ENCODE assay signal across 28 mouse cellular contexts in genomic region chr12:82196213-82196612, GRCm38 (mm10). TPM values are rescaled to one million over a fixed set of nuclear protein-coding genes. Genes with fewer than 3 reads are reported as not detected.
DNase-seq lines count a peak whose midpoint lies in the region; ATAC-seq and TF ChIP-seq lines count a peak whose summit lies in the region.
"Had no signal": no experiment of that assay in that cellular context is flagged by ENCODE, and none has a peak within 500 bp of the region (broad histone marks: within the 10 kb centered on the region; RNA-seq: fewer than 3 reads in every experiment).

No protein-coding gene starts in this region.

- no peaks in the 10 kb centered on the region for H3K9me3 ChIP-seq in forebrain, embryonic 15.5 days
- no peaks in the 10 kb centered on the region for H3K9me3 ChIP-seq in forebrain, postnatal 0 days (ENCODE audit: low read length)
- H3K9me3 ChIP-seq in liver, embryonic 14.5 days (ENCODE audit: control insufficient read depth, low read length) = no peaks in the 10 kb centered on the region
- H3K9me3 ChIP-seq in midbrain, embryonic 16.5 days (replicated peaks; ENCODE audit: control insufficient read depth, low read length, poor library complexity, severe bottlenecking) = no peaks in the 10 kb centered on the region
- H3K9me3 ChIP-seq: embryonic facial prominence, embryonic 13.5 days; forebrain, embryonic 12.5 days; heart, embryonic 10.5 days; heart, embryonic 15.5 days; intestine, embryonic 15.5 days; neural tube, embryonic 12.5 days had no signal

- no peak for DNase-seq in forebrain, postnatal 0 days
- DNase-seq in liver, embryonic 14.5 days (ENCODE audit: low read depth in 3 of 3, low spot score in 3 of 3) = peak; percentile 36 to 47 (median 36)
- DNase-seq in adrenal gland, postnatal 36 days = no peak
- DNase-seq in lung, postnatal 25 days (ENCODE audit: low spot score) = no peak
- DNase-seq: adrenal gland, postnatal 10 days; cerebellum, postnatal 14 days; gastrocnemius, postnatal 25 days; kidney, adult 2 months; kidney, postnatal 36 days; layer of hippocampus, postnatal 36 days; left cerebral cortex, postnatal 4 days; lung, adult 2 months; lung, postnatal 10 days; thymus, postnatal 4 days had no signal

- H3K9ac ChIP-seq in forebrain, embryonic 15.5 days (replicated peaks) = no peak overlapping the region
- no peak overlapping the region for H3K9ac ChIP-seq in forebrain, postnatal 0 days
- no peak overlapping the region for H3K9ac ChIP-seq in liver, embryonic 14.5 days (replicated peaks)
- H3K9ac ChIP-seq in midbrain, embryonic 16.5 days (ENCODE audit: low read depth, low read length) = no peak overlapping the region
- H3K9ac ChIP-seq: embryonic facial prominence, embryonic 13.5 days; forebrain, embryonic 12.5 days; heart, embryonic 15.5 days; intestine, embryonic 15.5 days; neural tube, embryonic 12.5 days had no signal

- no peak overlapping the region for H3K4me3 ChIP-seq in forebrain, embryonic 15.5 days
- H3K4me3 ChIP-seq in forebrain, postnatal 0 days (ENCODE audit: low read depth, low read length) = no peak overlapping the region
- no peak overlapping the region for H3K4me3 ChIP-seq in liver, embryonic 14.5 days (ENCODE audit: insufficient read depth in 1 of 2, low read depth in 2 of 2, low read length in 2 of 2)
- H3K4me3 ChIP-seq in midbrain, embryonic 16.5 days (ENCODE audit: low read depth, low read length) = no peak overlapping the region
- H3K4me3 ChIP-seq: embryonic facial prominence, embryonic 13.5 days; erythroblast, embryonic 14.5 days; forebrain, embryonic 12.5 days; heart, embryonic 10.5 days; heart, embryonic 15.5 days; intestine, embryonic 15.5 days; myocyte; neural tube, embryonic 12.5 days had no signal

- no peak overlapping the region for H3K4me2 ChIP-seq in forebrain, embryonic 15.5 days (replicated peaks)
- H3K4me2 ChIP-seq in forebrain, postnatal 0 days (ENCODE audit: low read depth) = no peak overlapping the region
- no peak overlapping the region for H3K4me2 ChIP-seq in liver, embryonic 14.5 days (ENCODE audit: low read depth)
- no peak overlapping the region for H3K4me2 ChIP-seq in midbrain, embryonic 16.5 days (ENCODE audit: low read length)
- H3K4me2 ChIP-seq: embryonic facial prominence, embryonic 13.5 days; forebrain, embryonic 12.5 days; heart, embryonic 15.5 days; intestine, embryonic 15.5 days; midbrain, embryonic 11.5 days; neural tube, embryonic 12.5 days had no signal

- H3K27ac ChIP-seq in forebrain, embryonic 15.5 days (replicated peaks) = 0 out of 2 replicates have a peak overlapping the region, but pooled peaks have one; percentile 8
- H3K27ac ChIP-seq in forebrain, postnatal 0 days (ENCODE audit: low read depth, low read length) = no peak overlapping the region
- no peak overlapping the region for H3K27ac ChIP-seq in liver, embryonic 14.5 days
- H3K27ac ChIP-seq in midbrain, embryonic 16.5 days (ENCODE audit: low read length) = no peak overlapping the region
- H3K27ac ChIP-seq: embryonic facial prominence, embryonic 13.5 days; forebrain, embryonic 12.5 days; heart, embryonic 10.5 days; heart, embryonic 15.5 days; hindbrain, postnatal 0 days; intestine, embryonic 15.5 days; neural tube, embryonic 12.5 days had no signal

- 86% methylated on average over 2 of the region's 2 CpGs for WGBS in forebrain, embryonic 15.5 days
- WGBS in forebrain, postnatal 0 days = 83% methylated on average over 2 of the region's 2 CpGs
- WGBS in liver, embryonic 14.5 days (ENCODE audit: insufficient replicate concordance) = 60% methylated on average over 2 of the region's 2 CpGs
- WGBS in midbrain, embryonic 16.5 days = 81% methylated on average over 2 of the region's 2 CpGs

- H3K4me1 ChIP-seq in forebrain, embryonic 15.5 days = peaks cover 11% of the 10 kb centered on the region
- H3K4me1 ChIP-seq in forebrain, postnatal 0 days (ENCODE audit: insufficient read depth) = no peaks in the 10 kb centered on the region
- H3K4me1 ChIP-seq in liver, embryonic 14.5 days (replicated peaks; ENCODE audit: control insufficient read depth in 2 of 2, insufficient read depth in 2 of 2, low read length in 1 of 2) = peaks cover 3 to 31% of the 10 kb centered on the region in 2 experiments; a peak in 2 of 4 replicates
- no peaks in the 10 kb centered on the region for H3K4me1 ChIP-seq in midbrain, embryonic 16.5 days (ENCODE audit: control insufficient read depth, insufficient read depth, low read length)

- TF ChIP-seq CTCF in forebrain, postnatal 0 days (IDR thresholded peaks at IDR 0.05; ENCODE audit: low read depth) = no peak
- TF ChIP-seq CTCF in liver, embryonic 14.5 days (IDR thresholded peaks at IDR 0.05; ENCODE audit: low read depth) = no peak

- no peak for ATAC-seq in forebrain, embryonic 15.5 days (replicated peaks)
- ATAC-seq in forebrain, postnatal 0 days = no peak
- ATAC-seq in common myeloid progenitor, adult 5-6 weeks (replicated peaks; ENCODE audit: low read depth, poor library complexity, severe bottlenecking) = peak; percentile 78
- ATAC-seq in liver, embryonic 14.5 days (ENCODE audit: insufficient read depth) = peak; percentile 65
- no peak for ATAC-seq in midbrain, embryonic 16.5 days
- ATAC-seq: activated CD4-positive, CD25-positive, alpha-beta regulatory T cell, adult 4 months; hindbrain, postnatal 0 days; intestine, embryonic 15.5 days had no signal

- peak; percentile 55 for TF ChIP-seq EP300 in liver, embryonic 14.5 days (IDR thresholded peaks at IDR 0.05; ENCODE audit: low read depth)

- no peaks in the 10 kb centered on the region for H3K27me3 ChIP-seq in forebrain, embryonic 15.5 days
- H3K27me3 ChIP-seq in forebrain, postnatal 0 days (ENCODE audit: insufficient read depth, low read length) = no peaks in the 10 kb centered on the region
- H3K27me3 ChIP-seq in liver, embryonic 14.5 days (ENCODE audit: control insufficient read depth, insufficient read depth, low read length) = no peaks in the 10 kb centered on the region
- H3K27me3 ChIP-seq in midbrain, embryonic 16.5 days (ENCODE audit: control insufficient read depth, insufficient read depth, low read depth, low read length) = no peaks in the 10 kb centered on the region
- H3K27me3 ChIP-seq: embryonic facial prominence, embryonic 13.5 days; forebrain, embryonic 12.5 days; heart, embryonic 15.5 days; intestine, embryonic 15.5 days; neural tube, embryonic 12.5 days had no signal

- H3K36me3 ChIP-seq in forebrain, embryonic 15.5 days = no peaks in the 10 kb centered on the region
- H3K36me3 ChIP-seq in forebrain, postnatal 0 days (ENCODE audit: insufficient read depth) = no peaks in the 10 kb centered on the region
- no peaks in the 10 kb centered on the region for H3K36me3 ChIP-seq in liver, embryonic 14.5 days (replicated peaks; ENCODE audit: control insufficient read depth, insufficient read depth, low read depth)
- H3K36me3 ChIP-seq in midbrain, embryonic 16.5 days (ENCODE audit: control insufficient read depth, insufficient read depth, low read length) = no peaks in the 10 kb centered on the region
- H3K36me3 ChIP-seq: embryonic facial prominence, embryonic 13.5 days; forebrain, embryonic 12.5 days; heart, embryonic 15.5 days; intestine, embryonic 15.5 days; neural tube, embryonic 12.5 days had no signal

RNA-seq across cellular contexts. Expression of gene Sipa1l1, which starts 27.1 kb away (rescaled TPM):
- polyA plus RNA-seq in forebrain, embryonic 15.5 days (2015; fragmentation: Nextera tagmentation; extraction: Ambion mirVana) = 24.1 and 25.6 TPM in 2 replicates
- 38.1 and 43.1 TPM in 2 replicates for total RNA-seq in forebrain, postnatal 0 days (2014; rRNA removed)
- polyA plus RNA-seq in forebrain, postnatal 0 days (2015; fragmentation: Nextera tagmentation; extraction: Ambion mirVana) = 7.8 and 13.4 TPM in 2 replicates
- 41.3 and 47.9 TPM in 2 replicates for total RNA-seq in common myeloid progenitor, adult 5-6 weeks (2017)
- 2.2 and 2.7 TPM in 2 replicates for polyA plus RNA-seq in liver, embryonic 14.5 days (2012; rRNA removed)
- polyA plus RNA-seq in liver, embryonic 14.5 days (2014; fragmentation: Nextera tagmentation; extraction: Ambion mirVana) = 2.6 TPM in 2 replicates
- 10 to 100 TPM; 24.3 to 26.9 TPM for total RNA-seq in adrenal gland, postnatal 36 days (2021)
- polyA plus RNA-seq in midbrain, embryonic 16.5 days (2015; fragmentation: Nextera tagmentation; extraction: Ambion mirVana) = 11.2 and 13.5 TPM in 2 replicates

Comparison
In these comparisons a context has a peak if more than half of its experiments do, and no peak if none do; other contexts are left out.
1. ATAC-seq: peak in common myeloid progenitor, adult 5-6 weeks (single experiment) and liver, embryonic 14.5 days (single experiment); none in forebrain, embryonic 15.5 days (single experiment), forebrain, postnatal 0 days (single experiment) and midbrain, embryonic 16.5 days (single experiment).
2. DNase-seq: peak in liver, embryonic 14.5 days (3 of 3); none in forebrain, postnatal 0 days (single experiment), adrenal gland, postnatal 36 days (0 of 2) and lung, postnatal 25 days (single experiment).